Mouse (Mus musculus) MEL (cell line): ENCODE measurements at regions not wholly inside any gene's neighbourhood (a gene's known extent, or its start where the extent isn't known, plus 50 kb on each side); places are given as distances from the start of the nearest gene placed in this dataset.

Experiments used
- DNase-seq: peaks from one replicate; pipeline ENCODE4 v3.0.0; 2011; ENCODE audit warnings: low read depth, low spot score
- H3K27ac ChIP-seq: 2 replicates; pipeline ENCODE4 v1.5.1; 2012; ENCODE audit warnings: low read depth, mild to moderate bottlenecking, control low read depth, low read length, moderate library complexity; ENCODE audit not compliant: control insufficient read depth
- H3K27me3 ChIP-seq, 2 experiments: fragments of 150-350 bp in 1 of 2; sonication (generic) in 1 of 2; 2 replicates each; pipeline ENCODE4 v1.6.1; 2012; ENCODE audit warnings: low read length in 2 of 2, mild to moderate bottlenecking in 2 of 2, improper control_type of control experiment in 1 of 2, moderate library complexity in 1 of 2; ENCODE audit not compliant: insufficient read depth in 2 of 2, control insufficient read depth in 1 of 2
- H3K36me3 ChIP-seq, 2 experiments: 2 replicates each; pipeline ENCODE4 v1.6.1; 2012 to 2014; ENCODE audit warnings: low read length in 2 of 2, improper control_type of control experiment in 1 of 2, inconsistent platforms in 1 of 2, mild to moderate bottlenecking in 1 of 2; ENCODE audit not compliant: insufficient read depth in 2 of 2, control insufficient read depth in 1 of 2
- H3K4me1 ChIP-seq, 2 experiments: fragments of 150-350 bp in 1 of 2; sonication (generic) in 1 of 2; 2 replicates each; pipeline ENCODE4 v1.6.1; 2012; ENCODE audit warnings: low read length in 2 of 2, improper control_type of control experiment in 1 of 2, mild to moderate bottlenecking in 1 of 2; ENCODE audit not compliant: insufficient read depth in 2 of 2, control insufficient read depth in 1 of 2
- H3K4me3 ChIP-seq, 2 experiments: fragments of 150-350 bp in 1 of 2; sonication (generic) in 1 of 2; 2 replicates each; pipeline ENCODE4 v1.5.1; 2012; ENCODE audit warnings: low read depth in 2 of 2, low read length in 2 of 2, mild to moderate bottlenecking in 2 of 2, moderate library complexity in 2 of 2, control low read depth in 1 of 2, improper control_type of control experiment in 1 of 2; ENCODE audit not compliant: control insufficient read depth in 1 of 2, insufficient read depth in 1 of 2
- H3K79me2 ChIP-seq: 2 replicates; pipeline ENCODE4 v1.6.1; 2012; ENCODE audit warnings: mild to moderate bottlenecking, low read length, moderate library complexity; ENCODE audit not compliant: control insufficient read depth, poor library complexity, insufficient read depth
- H3K9ac ChIP-seq: 2 replicates; pipeline ENCODE4 v1.6.1; 2012; ENCODE audit warnings: low read depth, mild to moderate bottlenecking, control low read depth, low read length, moderate library complexity; ENCODE audit not compliant: control insufficient read depth, poor library complexity, severe bottlenecking
- H3K9me3 ChIP-seq: fragments of 150-350 bp; sonication (generic); replicated peaks from 2 replicates; pipeline ENCODE4 v1.6.1; 2012; ENCODE audit warnings: mild to moderate bottlenecking, low read length, improper control_type of control experiment, moderate library complexity; ENCODE audit not compliant: insufficient read depth
- CHD2 ChIP-seq: IDR thresholded peaks from 2 replicates; pipeline ENCODE4 v1.6.1; 2011; ENCODE audit warnings: low read length, improper control_type of control experiment
- CTCF ChIP-seq, 3 experiments: IDR thresholded peaks in 2 of 3; conservative IDR thresholded peaks in 1 of 3; 2 replicates each; pipeline ENCODE4 v1.5.1; 2011 to 2012; ENCODE audit warnings: low read length in 3 of 3, low read depth in 2 of 3, mild to moderate bottlenecking in 2 of 3, improper control_type of control experiment in 1 of 3, inconsistent platforms in 1 of 3, mixed read lengths in 1 of 3, moderate library complexity in 1 of 3; ENCODE audit not compliant: control insufficient read depth in 1 of 3, insufficient read depth in 1 of 3, poor library complexity in 1 of 3, severe bottlenecking in 1 of 3
- E2F4 ChIP-seq: IDR thresholded peaks from 2 replicates; pipeline ENCODE4 v1.6.1; 2011; ENCODE audit warnings: low read depth, low read length, improper control_type of control experiment, borderline replicate concordance
- ELF1 ChIP-seq: IDR thresholded peaks from 2 replicates; pipeline ENCODE4 v1.6.1; 2014; ENCODE audit warnings: low read depth, mild to moderate bottlenecking, inconsistent platforms, low read length, improper control_type of control experiment, moderate library complexity
- ETS1 ChIP-seq: IDR thresholded peaks from 2 replicates; pipeline ENCODE4 v1.6.1; 2012; ENCODE audit warnings: low read depth, mild to moderate bottlenecking, inconsistent platforms, low read length, improper control_type of control experiment, moderate library complexity
- GABPA ChIP-seq: IDR thresholded peaks from 2 replicates; pipeline ENCODE4 v1.6.1; 2012; ENCODE audit warnings: low read depth, mild to moderate bottlenecking, inconsistent platforms, low read length, improper control_type of control experiment, moderate library complexity
- GATA1 ChIP-seq: IDR thresholded peaks from 2 replicates; pipeline ENCODE4 v1.6.1; 2011; ENCODE audit warnings: low read depth, low read length, improper control_type of control experiment
- HCFC1 ChIP-seq: IDR thresholded peaks from 2 replicates; pipeline ENCODE4 v1.6.1; 2012; ENCODE audit warnings: low read depth, mild to moderate bottlenecking, inconsistent platforms, low read length, improper control_type of control experiment, moderate library complexity
- JUND ChIP-seq: IDR thresholded peaks from 2 replicates; pipeline ENCODE4 v1.6.1; 2011; ENCODE audit warnings: low read depth, mild to moderate bottlenecking, improper control_type of control experiment, low read length
- KAT2A ChIP-seq: conservative IDR thresholded peaks from 2 replicates; pipeline ENCODE4 v1.6.1; 2012; ENCODE audit warnings: low read depth, low read length, improper control_type of control experiment, inconsistent platforms
- MAFK ChIP-seq: IDR thresholded peaks from 2 replicates; pipeline ENCODE4 v1.6.1; 2011; ENCODE audit warnings: low read depth, mild to moderate bottlenecking, low read length, improper control_type of control experiment, borderline replicate concordance
- MAZ ChIP-seq: IDR thresholded peaks from 2 replicates; pipeline ENCODE4 v1.6.1; 2012; ENCODE audit warnings: low read depth, mild to moderate bottlenecking, inconsistent platforms, low read length, improper control_type of control experiment
- MXI1 ChIP-seq: IDR thresholded peaks from 2 replicates; pipeline ENCODE4 v1.6.1; 2011; ENCODE audit warnings: mild to moderate bottlenecking, low read depth, low read length, improper control_type of control experiment
- NELFE ChIP-seq: IDR thresholded peaks from 2 replicates; pipeline ENCODE4 v1.6.1; 2011; ENCODE audit warnings: low read depth, low read length, improper control_type of control experiment
- POLR2AphosphoS5 ChIP-seq: IDR thresholded peaks from 2 replicates; pipeline ENCODE4 v1.6.1; 2012; ENCODE audit warnings: low read depth, borderline replicate concordance, mild to moderate bottlenecking, inconsistent platforms, low read length, moderate library complexity, mixed read lengths
- RAD21 ChIP-seq: IDR thresholded peaks from 2 replicates; pipeline ENCODE4 v1.6.1; 2011; ENCODE audit warnings: mild to moderate bottlenecking, low read depth, low read length, improper control_type of control experiment
- SIN3A ChIP-seq: IDR thresholded peaks from 2 replicates; pipeline ENCODE4 v1.6.1; 2012; ENCODE audit warnings: low read length, improper control_type of control experiment, inconsistent platforms
- SMC3 ChIP-seq: IDR thresholded peaks from 2 replicates; pipeline ENCODE4 v1.6.1; 2011; ENCODE audit warnings: low read depth, low read length, improper control_type of control experiment
- TAL1 ChIP-seq: IDR thresholded peaks from 2 replicates; pipeline ENCODE4 v1.6.1; 2012; ENCODE audit warnings: mild to moderate bottlenecking, inconsistent platforms, low read length, moderate library complexity, mixed read lengths
- TCF12 ChIP-seq: IDR thresholded peaks from 2 replicates; pipeline ENCODE4 v1.6.1; 2014; ENCODE audit warnings: low read depth, mild to moderate bottlenecking, inconsistent platforms, low read length, improper control_type of control experiment, moderate library complexity
- UBTF ChIP-seq: IDR thresholded peaks from 2 replicates; pipeline ENCODE4 v1.6.1; 2012; ENCODE audit warnings: low read depth, mild to moderate bottlenecking, inconsistent platforms, low read length, improper control_type of control experiment, moderate library complexity, borderline replicate concordance; ENCODE audit not compliant: insufficient read depth
- USF1 ChIP-seq: IDR thresholded peaks from 2 replicates; pipeline ENCODE4 v1.6.1; 2014; ENCODE audit warnings: low read depth, mild to moderate bottlenecking, inconsistent platforms, low read length, improper control_type of control experiment, moderate library complexity
- USF2 ChIP-seq, 2 experiments: IDR thresholded peaks; 2 replicates each; pipeline ENCODE4 v1.6.1; 2011 to 2012; ENCODE audit warnings: improper control_type of control experiment in 2 of 2, low read length in 2 of 2, borderline replicate concordance in 1 of 2, inconsistent platforms in 1 of 2, low read depth in 1 of 2, mild to moderate bottlenecking in 1 of 2; ENCODE audit not compliant: insufficient read depth in 1 of 2
- ZC3H11A ChIP-seq: IDR thresholded peaks from 2 replicates; pipeline ENCODE4 v1.6.1; 2012; ENCODE audit warnings: low read depth, mild to moderate bottlenecking, inconsistent platforms, low read length, improper control_type of control experiment
- ZNF384 ChIP-seq: IDR thresholded peaks from 2 replicates; pipeline ENCODE4 v1.6.1; 2012; ENCODE audit warnings: low read depth, mild to moderate bottlenecking, inconsistent platforms, low read length, improper control_type of control experiment

DNA sequence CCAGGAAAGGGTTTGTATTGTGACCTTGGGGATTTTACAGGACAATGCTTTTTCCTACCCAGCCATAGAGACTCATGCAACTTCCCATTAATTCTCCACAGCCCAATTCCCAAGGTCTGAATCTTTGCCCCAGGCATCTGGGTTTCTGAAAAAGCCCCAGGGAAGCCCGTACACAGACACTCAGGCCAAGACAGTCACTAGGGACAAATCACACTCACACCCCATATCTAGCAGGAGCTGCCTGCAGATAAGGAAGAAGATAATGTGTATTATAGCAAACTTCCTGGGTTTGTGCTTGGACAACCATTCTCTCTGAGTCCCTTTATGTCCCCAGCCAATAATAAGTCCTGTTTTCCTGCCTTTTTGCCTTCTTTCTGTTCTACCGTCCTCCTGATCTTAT is 305.0 kb upstream of the Clint1 start:
- Histone ChIP-seq H3K9ac (no peak overlapping the region), H3K27me3 (no peaks in the 10 kb centered on the region), H3K79me2 (no peaks in the 10 kb centered on the region), H3K36me3 (no peaks in the 10 kb centered on the region)
- TF ChIP-seq GABPA (no peak), ZC3H11A (no peak), POLR2AphosphoS5 (no peak), USF1 (no peak), GATA1 (no peak), TAL1 (no peak), CTCF (IDR thresholded peaks at IDR 0.05 in 2 of 3, conservative IDR thresholded peaks at IDR 0.05 in 1 of 3; ENCODE audit: control insufficient read depth in 1 of 3, insufficient read depth in 1 of 3, low read depth in 2 of 3, low read length in 3 of 3, poor library complexity in 1 of 3, severe bottlenecking in 1 of 3) (no peak), HCFC1 (no peak), NELFE (no peak), ELF1 (no peak), JUND (no peak), E2F4 (no peak), UBTF (no peak)
- TF ChIP-seq, all 39 proteins: peak for 0
- Histone ChIP-seq H3K9me3 (no peaks in the 10 kb centered on the region), H3K4me1 (no peaks in the 10 kb centered on the region), H3K27ac (no peak overlapping the region), H3K4me3 (no peak overlapping the region)
- no peak for DNase-seq

DNA sequence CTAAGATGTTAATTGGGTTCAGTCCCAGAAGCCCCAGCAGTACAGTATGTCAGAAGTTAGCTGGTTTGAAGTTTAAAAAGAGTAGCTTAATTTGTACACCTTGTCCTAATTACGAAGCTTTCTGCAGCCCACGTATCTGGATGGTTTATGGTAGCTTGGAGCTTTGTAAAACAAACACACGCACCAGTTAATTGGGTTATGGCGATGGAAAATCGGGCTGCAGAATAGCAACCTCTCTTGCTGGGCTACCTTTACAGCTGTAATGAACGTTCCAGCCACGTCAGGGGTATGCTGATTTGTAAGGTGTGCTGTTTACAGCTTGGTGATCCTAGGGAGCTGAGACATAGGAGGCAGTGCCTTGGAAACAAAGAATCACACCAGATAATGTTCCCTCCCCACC is 301.5 kb upstream of the Clint1 start:
- Histone ChIP-seq H3K27ac (no peak overlapping the region), H3K79me2 (no peaks in the 10 kb centered on the region), H3K27me3 (no peaks in the 10 kb centered on the region), H3K4me1 (no peaks in the 10 kb centered on the region), H3K9ac (no peak overlapping the region), H3K36me3 (no peaks in the 10 kb centered on the region), H3K9me3 (no peaks in the 10 kb centered on the region), H3K4me3 (no peak overlapping the region)
- no peak for DNase-seq
- TF ChIP-seq MXI1 (no peak), USF2 (IDR thresholded peaks at IDR 0.05; ENCODE audit: borderline replicate concordance in 1 of 2, insufficient read depth in 1 of 2, low read depth in 1 of 2, low read length in 2 of 2) (no peak), RAD21 (no peak), KAT2A (no peak), SMC3 (no peak), ETS1 (no peak), CHD2 (no peak), TCF12 (no peak), ZNF384 (no peak), MAFK (no peak), UBTF (no peak), MAZ (no peak), SIN3A (no peak), NELFE (no peak)
